Mouse (Mus musculus): ENCODE data around the gene Cacna1a. TPM values are rescaled to one million over a fixed set of nuclear protein-coding genes. Genes with fewer than 3 reads are reported as not detected.

Cacna1a gene
- polyA plus RNA-seq, 1 experiment from 2014 or later: 8.0 TPM

- Histone ChIP-seq H3K27ac (replicated peaks) (no peak overlapping the region), H3K27me3 (peaks cover 33% of the 10 kb centered on the region), H3K4me3 (replicated peaks) (no peak overlapping the region), H3K4me1 (no peaks in the 10 kb centered on the region), H3K9me3 (replicated peaks) (no peaks in the 10 kb centered on the region), H3K4me2 (replicated peaks) (no peak overlapping the region), H3K36me3 (no peaks in the 10 kb centered on the region), H3K9ac (no peak overlapping the region)
- ATAC-seq (ENCODE audit: insufficient number of reproducible peaks, low FRiP score, low TSS enrichment, low read depth): no peak
- WGBS: 11% methylated on average over 23 of the region's 23 CpGs
These were observed 24.7 kb upstream of the Cacna1a start for GRCm38 (mm10) chr8:84363428-84364134.

GRCm38 (mm10) chr8:84365197-84365596, 23.0 kb upstream of the Cacna1a start:
- H3K9me3 ChIP-seq (replicated peaks): no peaks in the 10 kb centered on the region
- 81% methylated on average over 1 of the region's 1 CpGs for WGBS
- ATAC-seq (ENCODE audit: insufficient number of reproducible peaks, low FRiP score, low TSS enrichment, low read depth): no peak
- no peak overlapping the region for H3K9ac ChIP-seq
- H3K4me1 ChIP-seq: no peaks in the 10 kb centered on the region
- H3K27me3 ChIP-seq: peaks cover 25% of the 10 kb centered on the region
- H3K4me3 ChIP-seq (replicated peaks): no peak overlapping the region
- H3K27ac ChIP-seq (replicated peaks): no peak overlapping the region
- no peaks in the 10 kb centered on the region for H3K36me3 ChIP-seq
- no peak overlapping the region for H3K4me2 ChIP-seq (replicated peaks)

- ATAC-seq (ENCODE audit: insufficient number of reproducible peaks, low FRiP score, low TSS enrichment, low read depth): no peak
- Histone ChIP-seq H3K4me3 (replicated peaks) (no peak overlapping the region), H3K4me1 (0 out of 2 replicates have a peak, but pooled peaks cover 4% of the 10 kb centered on the region), H3K9ac (no peak overlapping the region), H3K27ac (replicated peaks) (no peak overlapping the region), H3K27me3 (0 out of 2 replicates have a peak, but pooled peaks cover 3% of the 10 kb centered on the region), H3K4me2 (replicated peaks) (no peak overlapping the region), H3K9me3 (replicated peaks) (no peaks in the 10 kb centered on the region), H3K36me3 (no peaks in the 10 kb centered on the region)
- 55% methylated on average over 4 of the region's 4 CpGs for WGBS
These were observed 17.3 kb upstream of the Cacna1a start for GRCm38 (mm10) chr8:84370972-84371371.

- ATAC-seq (ENCODE audit: insufficient number of reproducible peaks, low FRiP score, low TSS enrichment, low read depth): no peak
- Histone ChIP-seq H3K36me3 (no peaks in the 10 kb centered on the region), H3K27me3 (0 out of 2 replicates have a peak, but pooled peaks cover 3% of the 10 kb centered on the region), H3K4me3 (replicated peaks) (no peak overlapping the region), H3K27ac (replicated peaks) (no peak overlapping the region), H3K4me1 (0 out of 2 replicates have a peak, but pooled peaks cover 4% of the 10 kb centered on the region), H3K4me2 (replicated peaks) (no peak overlapping the region), H3K9ac (no peak overlapping the region), H3K9me3 (replicated peaks) (no peaks in the 10 kb centered on the region)
- WGBS: 25% methylated on average over 5 of the region's 5 CpGs
These were observed 13.2 kb upstream of the Cacna1a start for GRCm38 (mm10) chr8:84375038-84375437.

GRCm38 (mm10) chr8:84375803-84376202, 12.4 kb upstream of the Cacna1a start:
- no peaks in the 10 kb centered on the region for H3K9me3 ChIP-seq (replicated peaks)

GRCm38 (mm10) chr8:84376564-84376963, 11.7 kb upstream of the Cacna1a start:
- no peaks in the 10 kb centered on the region for H3K9me3 ChIP-seq (replicated peaks)
- 0 out of 2 replicates have a peak, but pooled peaks cover 3% of the 10 kb centered on the region for H3K27me3 ChIP-seq
- WGBS: 76% methylated on average over 6 of the region's 6 CpGs
- 0 out of 2 replicates have a peak, but pooled peaks cover 4% of the 10 kb centered on the region for H3K4me1 ChIP-seq
- no peak overlapping the region for H3K4me3 ChIP-seq (replicated peaks)
- H3K9ac ChIP-seq: no peak overlapping the region
- H3K27ac ChIP-seq (replicated peaks): no peak overlapping the region
- no peak for ATAC-seq (ENCODE audit: insufficient number of reproducible peaks, low FRiP score, low TSS enrichment, low read depth)
- no peaks in the 10 kb centered on the region for H3K36me3 ChIP-seq
- no peak overlapping the region for H3K4me2 ChIP-seq (replicated peaks)

More at GRCm38 (mm10) chr8:84375803-84376202, 12.4 kb upstream of the Cacna1a start:
- no peak for ATAC-seq (ENCODE audit: insufficient number of reproducible peaks, low FRiP score, low TSS enrichment, low read depth)
- Histone ChIP-seq H3K36me3 (no peaks in the 10 kb centered on the region), H3K4me3 (replicated peaks) (no peak overlapping the region), H3K4me1 (0 out of 2 replicates have a peak, but pooled peaks cover 4% of the 10 kb centered on the region), H3K9ac (no peak overlapping the region), H3K4me2 (replicated peaks) (no peak overlapping the region), H3K27me3 (0 out of 2 replicates have a peak, but pooled peaks cover 3% of the 10 kb centered on the region), H3K27ac (replicated peaks) (no peak overlapping the region)
- WGBS: 60% methylated on average over 5 of the region's 5 CpGs

GRCm38 (mm10) chr8:84381676-84382075, 6.6 kb upstream of the Cacna1a start:
- Histone ChIP-seq H3K4me2 (replicated peaks) (no peak overlapping the region), H3K27me3 (no peaks in the 10 kb centered on the region), H3K27ac (replicated peaks) (no peak overlapping the region), H3K9me3 (replicated peaks) (no peaks in the 10 kb centered on the region), H3K4me1 (no peaks in the 10 kb centered on the region), H3K36me3 (no peaks in the 10 kb centered on the region), H3K9ac (no peak overlapping the region), H3K4me3 (replicated peaks) (no peak overlapping the region)
- WGBS: 81% methylated on average over 7 of the region's 7 CpGs
- ATAC-seq (ENCODE audit: insufficient number of reproducible peaks, low FRiP score, low TSS enrichment, low read depth): no peak

- Histone ChIP-seq H3K9me3 (replicated peaks) (no peaks in the 10 kb centered on the region), H3K9ac (no peak overlapping the region), H3K4me2 (replicated peaks) (no peak overlapping the region), H3K27ac (replicated peaks) (no peak overlapping the region), H3K4me3 (replicated peaks) (no peak overlapping the region), H3K36me3 (no peaks in the 10 kb centered on the region), H3K4me1 (peaks cover 7% of the 10 kb centered on the region; the same call in 1 of the 2 replicates), H3K27me3 (no peaks in the 10 kb centered on the region)
- ATAC-seq (ENCODE audit: insufficient number of reproducible peaks, low FRiP score, low TSS enrichment, low read depth): no peak
- WGBS: 51% methylated on average over 9 of the region's 9 CpGs
These were observed 533 bp downstream of the Cacna1a start for GRCm38 (mm10) chr8:84388773-84389172.

- Histone ChIP-seq H3K4me1 (peaks cover 7% of the 10 kb centered on the region; the same call in 1 of the 2 replicates), H3K27ac (replicated peaks) (no peak overlapping the region), H3K4me3 (replicated peaks) (no peak overlapping the region), H3K27me3 (no peaks in the 10 kb centered on the region), H3K4me2 (replicated peaks) (no peak overlapping the region), H3K9ac (no peak overlapping the region), H3K36me3 (no peaks in the 10 kb centered on the region), H3K9me3 (replicated peaks) (no peaks in the 10 kb centered on the region)
- 81% methylated on average over 3 of the region's 3 CpGs for WGBS
- no peak for ATAC-seq (ENCODE audit: insufficient number of reproducible peaks, low FRiP score, low TSS enrichment, low read depth)
These were observed 933 bp downstream of the Cacna1a start for GRCm38 (mm10) chr8:84389173-84389572.

- Histone ChIP-seq H3K36me3 (no peaks in the 10 kb centered on the region), H3K9ac (no peak overlapping the region), H3K4me2 (replicated peaks) (no peak overlapping the region), H3K9me3 (replicated peaks) (no peaks in the 10 kb centered on the region), H3K4me3 (replicated peaks) (no peak overlapping the region), H3K4me1 (peaks cover 7% of the 10 kb centered on the region; the same call in 1 of the 2 replicates), H3K27me3 (no peaks in the 10 kb centered on the region), H3K27ac (replicated peaks) (no peak overlapping the region)
- ATAC-seq (ENCODE audit: insufficient number of reproducible peaks, low FRiP score, low TSS enrichment, low read depth): no peak
- 81% methylated on average over 5 of the region's 5 CpGs for WGBS
These were observed 3.4 kb downstream of the Cacna1a start for GRCm38 (mm10) chr8:84391611-84392010.

GRCm38 (mm10) chr8:84395751-84396457, 7.7 kb downstream of the Cacna1a start:
- no peaks in the 10 kb centered on the region for H3K9me3 ChIP-seq (replicated peaks)
- ATAC-seq (ENCODE audit: insufficient number of reproducible peaks, low FRiP score, low TSS enrichment, low read depth): no peak
- H3K36me3 ChIP-seq: no peaks in the 10 kb centered on the region
- no peak overlapping the region for H3K4me3 ChIP-seq (replicated peaks)
- no peaks in the 10 kb centered on the region for H3K27me3 ChIP-seq
- 55% methylated on average over 6 of the region's 6 CpGs for WGBS
- H3K9ac ChIP-seq: no peak overlapping the region
- H3K4me2 ChIP-seq (replicated peaks): no peak overlapping the region
- no peaks in the 10 kb centered on the region for H3K4me1 ChIP-seq
- H3K27ac ChIP-seq (replicated peaks): no peak overlapping the region
